Mouse (Mus musculus) E14TG2a.4 (cell line): Measurements from ENCODE around the gene Sec14l2.

Experiments
- CTCF ChIP-seq: conservative IDR thresholded peaks from 2 replicates; pipeline ENCODE4 v1.5.1; 2014; ENCODE audit warnings: low read length
- NANOG ChIP-seq: IDR thresholded peaks from 2 replicates; pipeline ENCODE4 v1.6.1; 2014; ENCODE audit warnings: borderline replicate concordance, low read length, mixed read lengths

DNA sequence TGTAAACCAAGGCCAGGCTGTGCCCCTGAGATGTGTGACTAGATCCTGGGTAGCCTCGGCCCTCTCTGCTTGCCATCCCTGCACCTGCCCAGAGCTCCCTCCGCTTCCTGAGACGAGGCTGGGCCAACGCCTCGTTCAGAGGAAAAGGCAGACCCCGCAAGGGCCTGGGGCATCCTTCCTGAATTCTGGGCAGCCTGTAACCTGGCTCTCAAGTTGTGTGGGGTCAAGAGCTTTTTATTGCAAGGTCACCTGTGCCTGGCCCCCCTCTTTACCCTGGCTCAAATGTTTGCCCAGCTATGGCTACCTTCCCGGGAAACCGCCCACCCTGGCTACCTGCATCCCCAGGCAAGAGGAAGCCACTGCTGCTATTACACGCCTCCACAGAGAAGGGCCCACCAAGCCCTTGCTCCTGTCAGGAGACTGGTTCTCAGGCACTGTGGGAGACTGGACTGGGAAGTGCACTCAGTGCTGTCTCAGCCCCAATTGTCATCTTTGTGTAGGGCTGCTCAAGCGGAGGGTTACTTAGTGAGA is 26.1 kb downstream of the Sec14l2 start:
- TF ChIP-seq NANOG (no peak), CTCF (no peak)
